Mouse (Mus musculus): ENCODE results near the gene Prr36.

The Prr36 gene

GRCm38 (mm10) chr8:4205246-4206123, 11.8 kb downstream of the Prr36 start:
- no peak for DNase-seq (ENCODE audit: low read depth, low spot score)

DNA sequence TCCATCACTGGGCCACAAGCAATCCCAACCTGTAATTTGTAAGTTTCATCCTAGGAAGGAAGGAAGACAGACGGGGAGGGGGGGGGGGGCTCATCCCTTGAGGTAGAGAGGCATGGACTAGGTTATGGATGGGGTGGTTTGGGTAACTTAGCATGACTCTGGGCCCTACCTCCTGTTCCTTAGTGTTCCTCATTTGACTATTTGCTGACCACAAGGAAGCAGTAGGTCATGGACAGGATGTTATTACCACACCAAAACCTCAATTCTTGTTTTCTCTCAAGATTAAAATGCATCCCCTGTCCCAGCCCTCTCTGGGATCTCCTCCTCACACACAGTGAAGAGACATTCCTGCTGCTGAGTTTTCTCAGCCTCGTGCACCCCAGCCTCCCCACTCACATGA, 15.9 kb downstream of the Prr36 start:
- no peak for DNase-seq (ENCODE audit: low read depth, low spot score)

- DNase-seq (ENCODE audit: low read depth, low spot score): no peak
Observed at GRCm38 (mm10) chr8:4193588-4193894, 23.7 kb downstream of the Prr36 start.

DNA sequence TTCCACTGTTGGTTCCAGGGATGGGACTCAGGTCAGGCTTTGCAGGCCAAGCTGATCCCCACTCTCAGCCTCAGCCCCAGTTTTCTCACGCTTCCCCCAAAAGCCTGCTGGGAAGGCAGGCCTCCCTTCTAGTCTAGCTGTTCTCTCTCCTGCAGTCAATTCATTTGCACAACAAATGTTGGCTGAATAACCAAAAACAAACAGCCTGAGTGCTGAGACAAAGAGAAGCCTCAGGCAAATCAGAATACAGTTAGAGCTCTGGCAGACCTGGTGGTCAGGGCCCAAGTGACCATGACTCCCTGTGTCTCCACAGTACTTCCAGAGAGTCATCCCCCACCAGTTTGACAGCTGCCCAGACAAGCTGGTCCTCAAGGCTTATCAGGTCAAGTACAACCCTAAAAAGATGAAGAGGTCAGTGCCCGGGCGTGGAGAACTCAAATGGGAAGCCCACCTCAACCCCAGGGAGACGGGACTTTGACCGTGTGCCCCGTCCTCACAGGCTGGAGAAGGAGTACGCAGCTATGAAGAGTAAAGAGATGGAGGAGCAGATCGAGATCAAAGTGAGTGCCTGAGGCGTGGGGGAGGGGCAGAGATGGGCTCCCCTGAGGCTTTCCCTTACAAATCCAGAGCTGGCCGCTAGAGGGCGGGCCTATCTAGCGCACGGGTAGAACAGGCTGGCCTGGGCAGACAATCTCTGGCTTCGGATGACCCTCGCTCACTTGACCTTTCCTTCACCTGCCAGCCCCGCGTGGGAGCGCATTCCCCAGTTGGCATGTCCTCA, 24.3 kb downstream of the Prr36 start:
- peak; percentile 87 for DNase-seq (ENCODE audit: low read depth, low spot score)

DNA sequence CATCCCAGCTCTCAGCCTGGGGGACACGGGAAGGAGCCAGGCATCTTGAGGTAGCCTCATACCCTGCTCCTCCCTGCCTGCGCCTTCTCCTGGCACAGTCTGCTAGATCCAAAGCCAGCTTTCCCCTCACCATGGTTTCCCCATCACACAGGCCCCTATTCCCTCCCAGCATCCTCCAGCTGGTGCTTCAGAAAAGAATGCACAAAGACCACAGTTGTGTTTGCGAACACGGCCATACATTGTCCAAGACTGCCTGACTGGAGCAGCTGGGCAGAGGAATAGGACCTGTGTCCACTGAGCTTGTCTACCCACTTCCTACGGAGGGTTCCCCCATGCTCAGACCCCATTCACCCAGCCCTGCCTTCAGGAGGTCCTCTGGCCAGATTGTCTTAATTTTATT, 25.0 kb downstream of the Prr36 start:
- peak; percentile 12 for DNase-seq (ENCODE audit: low read depth, low spot score)

GRCm38 (mm10) chr8:4189031-4189722, 28.1 kb downstream of the Prr36 start:
- no peak for DNase-seq (ENCODE audit: low read depth, low spot score)

DNA sequence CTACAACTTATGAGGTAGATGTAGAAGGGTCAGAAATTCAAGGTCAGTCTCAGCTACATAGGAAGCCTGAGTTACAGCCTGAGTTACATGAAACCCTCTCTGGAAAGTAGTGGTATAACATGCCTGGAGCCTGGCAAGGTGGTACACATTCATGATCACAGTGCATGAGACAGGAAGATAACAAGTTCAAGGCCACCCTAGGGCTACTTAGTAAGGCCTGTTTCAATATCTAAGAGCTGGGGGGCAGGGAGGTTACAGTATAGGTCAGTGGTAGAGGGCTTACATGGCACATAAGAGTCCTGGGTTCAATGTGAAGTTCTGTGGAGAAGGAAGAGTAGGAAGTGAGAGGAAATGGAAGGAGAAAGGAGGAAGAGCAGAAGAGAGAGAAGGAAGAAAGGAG, 28.7 kb downstream of the Prr36 start:
- DNase-seq (ENCODE audit: low read depth, low spot score): no peak

DNA sequence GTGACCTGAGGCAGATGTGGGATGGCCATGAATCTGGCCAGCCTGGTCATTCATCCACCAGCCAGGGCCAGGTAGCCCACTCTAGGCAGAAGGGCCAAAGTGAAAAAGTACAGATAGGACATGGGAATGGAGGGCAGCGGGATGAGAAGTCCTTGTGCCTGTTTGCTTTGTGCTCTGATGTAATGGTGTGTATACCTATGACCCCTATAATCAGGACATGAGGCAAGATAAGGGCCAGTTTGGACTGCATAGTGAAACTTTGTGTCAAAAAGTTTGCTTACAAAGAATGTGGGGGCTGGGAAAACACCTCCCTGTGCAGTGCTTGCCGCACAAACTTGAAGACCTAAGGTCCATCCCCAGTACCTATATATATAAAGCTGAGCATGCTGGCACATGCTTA, 31.1 kb downstream of the Prr36 start:
- no peak for DNase-seq (ENCODE audit: low read depth, low spot score)

DNA sequence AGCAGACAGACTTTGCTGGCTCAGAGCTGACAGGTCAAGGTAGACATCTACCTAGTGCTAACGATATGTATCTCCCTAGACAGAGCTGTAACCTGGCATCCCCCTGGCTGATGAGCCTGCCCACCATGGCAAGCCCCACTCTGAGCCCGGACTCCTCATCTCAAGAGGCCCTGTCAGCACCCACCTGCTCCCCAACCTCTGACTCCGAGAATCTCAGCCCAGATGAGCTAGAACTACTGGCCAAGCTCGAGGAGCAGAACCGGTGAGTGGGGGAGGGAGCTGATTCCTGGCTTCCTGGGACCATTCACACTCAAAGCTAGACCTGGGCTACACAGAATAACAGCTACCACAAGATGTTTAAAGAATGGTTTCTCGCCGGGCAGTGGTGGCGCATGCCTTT, 33.9 kb downstream of the Prr36 start:
- DNase-seq (ENCODE audit: low read depth, low spot score): no peak

DNA sequence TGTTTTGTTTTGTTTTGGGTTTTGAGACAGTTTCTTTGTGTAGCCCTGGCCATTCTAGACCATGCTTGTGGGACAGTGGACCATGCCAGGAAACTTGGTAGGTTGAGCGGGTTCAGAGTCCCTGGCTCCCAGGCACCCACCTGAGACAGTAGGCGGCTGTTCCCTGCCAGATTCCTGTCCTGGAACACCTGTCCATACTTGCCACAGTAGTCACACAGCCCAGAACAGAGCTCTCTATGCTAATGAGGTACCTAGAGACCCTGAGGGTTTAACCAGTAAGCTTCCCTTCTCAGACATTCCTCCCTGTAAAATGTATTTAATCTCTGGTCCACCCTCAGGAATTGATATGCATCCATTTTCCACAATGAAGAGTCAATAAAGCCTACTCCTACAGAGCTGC, 43.2 kb downstream of the Prr36 start:
- no peak for DNase-seq (ENCODE audit: low read depth, low spot score)

GRCm38 (mm10) chr8:4172486-4172885, 44.8 kb downstream of the Prr36 start:
- DNase-seq (ENCODE audit: low read depth, low spot score): no peak

DNA sequence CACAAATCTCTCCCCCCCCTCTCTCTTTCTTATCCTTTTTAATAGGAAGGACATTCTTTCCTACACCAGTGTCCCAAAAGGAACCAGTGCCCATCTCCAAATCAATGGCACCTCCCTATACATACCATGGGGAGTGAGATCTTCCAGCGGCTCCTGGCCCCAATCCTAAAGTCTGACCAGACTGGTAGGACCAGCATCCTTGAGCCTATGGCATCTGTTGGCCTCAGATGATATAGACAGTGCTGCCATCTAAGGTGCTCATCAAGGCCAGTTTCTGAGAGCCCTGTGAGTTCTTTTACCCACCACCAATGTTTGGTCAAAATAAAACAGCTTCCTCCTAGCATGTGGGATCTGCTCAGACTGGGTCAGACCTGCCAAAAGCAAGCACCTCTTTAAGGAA, 49.3 kb downstream of the Prr36 start:
- DNase-seq (ENCODE audit: low read depth, low spot score): no peak

GRCm38 (mm10) chr8:4166881-4167525, 50.3 kb downstream of the Prr36 start:
- no peak for DNase-seq (ENCODE audit: low read depth, low spot score)

DNA sequence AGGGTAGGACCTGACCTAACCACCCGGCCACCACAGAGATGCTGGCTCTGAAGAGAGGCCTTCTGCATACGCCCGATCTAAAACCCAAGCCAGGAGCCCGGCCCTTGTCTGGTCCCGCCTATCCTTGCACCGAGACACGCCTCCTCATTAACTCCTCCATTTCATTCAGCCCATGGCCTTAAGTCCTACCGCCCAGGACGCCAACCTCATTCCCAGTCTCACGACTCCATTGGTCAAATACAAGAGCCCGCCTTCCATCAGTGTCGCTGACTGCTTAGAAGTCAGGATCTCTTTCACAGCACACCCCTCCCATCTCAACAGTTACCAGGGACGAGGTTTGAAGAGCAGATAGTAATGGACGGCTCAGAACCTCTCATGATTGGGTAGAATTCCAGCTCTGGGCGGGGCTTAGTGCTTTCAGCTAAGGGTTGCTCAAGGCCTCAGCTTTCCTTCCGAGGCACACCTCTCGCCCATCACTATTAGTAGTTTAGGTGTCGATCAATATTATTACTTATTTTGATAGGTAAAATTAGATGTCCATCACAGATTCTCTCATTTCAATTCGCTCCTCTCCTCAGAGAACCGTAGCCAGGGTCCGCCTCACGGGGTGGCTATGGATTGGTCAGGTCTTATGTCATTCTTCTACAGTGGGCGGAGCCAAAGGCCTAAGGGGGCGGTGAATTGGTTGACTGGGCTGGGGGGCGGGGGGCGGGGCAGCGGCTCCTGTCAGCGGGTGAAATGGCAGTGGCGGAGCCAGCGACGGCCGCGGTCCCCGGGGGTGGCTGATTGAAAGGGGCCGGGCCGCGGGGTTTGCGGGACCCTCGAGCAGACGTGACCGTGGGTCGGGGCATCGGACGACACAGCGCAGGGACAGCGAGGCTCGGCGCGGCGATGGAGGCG, 51.2 kb downstream of the Prr36 start, which contains the start of gene Evi5l:
Gene Evi5l (plus strand): TSS at position 716 of the 900 bp plus-strand sequence.
- peak; percentile 99 for DNase-seq (ENCODE audit: low read depth, low spot score)

GRCm38 (mm10) chr8:4165176-4165851, 51.9 kb downstream of the Prr36 start:
- no peak for DNase-seq (ENCODE audit: low read depth, low spot score)

DNA sequence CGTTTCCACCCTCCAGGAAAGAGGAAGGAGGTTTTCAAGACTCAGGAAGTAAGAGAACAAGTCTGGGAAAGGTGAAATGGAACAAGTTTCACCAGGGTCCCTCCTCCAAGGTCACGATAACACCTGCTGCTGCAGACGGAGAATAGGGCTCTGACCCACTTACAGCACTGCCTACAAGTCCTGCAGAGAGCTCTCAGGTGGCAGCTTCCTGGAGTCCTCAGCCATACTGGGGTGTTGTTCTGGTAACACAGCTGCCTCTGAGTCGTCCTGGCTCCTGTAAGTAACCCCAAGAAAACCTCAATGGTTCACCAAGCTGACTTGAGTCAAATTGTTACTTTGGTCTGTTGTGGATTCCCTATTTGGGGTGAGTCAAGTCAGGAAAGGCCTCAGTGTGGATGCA, 54.5 kb downstream of the Prr36 start:
- DNase-seq (ENCODE audit: low read depth, low spot score): no peak

Data from mesoderm, embryonic 11.5 days (tissue).